ENCODE assay signal across 8 mouse cellular contexts in the genomic region with DNA sequence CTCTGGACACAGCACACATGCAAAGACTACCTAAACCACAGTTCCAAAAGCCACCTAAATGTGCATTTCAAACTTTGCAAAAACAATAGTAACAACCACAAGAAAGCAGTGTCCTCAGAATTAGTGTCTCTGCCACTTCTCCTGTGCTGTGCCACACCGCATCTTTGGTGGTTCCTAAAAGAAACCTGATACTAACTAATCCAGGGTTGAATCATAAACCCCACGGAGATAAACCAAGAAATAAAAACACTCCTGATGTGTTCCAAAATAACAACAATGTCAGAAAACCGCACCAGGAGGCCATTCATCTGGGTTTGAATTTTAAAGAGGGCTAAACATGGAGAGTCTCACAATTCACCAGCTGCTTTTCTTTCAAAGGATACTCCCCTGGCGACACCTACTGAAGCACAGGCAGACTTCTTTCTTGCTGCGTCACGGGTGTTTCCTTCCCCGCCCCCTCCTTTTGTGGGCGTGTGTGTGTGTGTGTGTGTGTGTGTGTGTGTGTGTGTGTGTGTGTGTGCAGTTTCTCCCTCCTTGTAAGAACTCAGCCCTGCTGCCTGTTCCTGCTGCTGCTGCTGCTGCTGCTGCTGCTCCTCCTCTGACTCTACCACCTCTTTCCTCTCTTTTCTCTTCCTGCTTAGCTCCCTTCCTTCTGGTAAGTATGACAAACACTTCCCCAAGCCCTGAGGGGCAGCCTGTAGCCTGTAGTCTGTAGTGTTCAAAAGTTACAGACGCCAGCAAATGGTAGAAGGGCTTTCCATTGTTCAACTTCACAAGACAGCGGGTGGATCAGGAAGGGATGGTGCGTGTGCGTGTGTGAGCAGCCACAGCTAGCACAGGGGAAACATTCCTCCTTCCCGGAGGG. TPM values are rescaled to one million over a fixed set of nuclear protein-coding genes. Genes with fewer than 3 reads are reported as not detected.
DNase-seq lines count a peak whose midpoint lies in the region; ATAC-seq and TF ChIP-seq lines count a peak whose summit lies in the region.

A gene (plus strand): TSS at position 460 of the 865 bp plus-strand sequence.

- H3K4me3 ChIP-seq in G1E (ENCODE audit: low read depth, low read length): no peak within 1 kb of the TSS
- peak within 1 kb of the TSS; percentile 24 for H3K4me3 ChIP-seq in hindbrain, embryonic 16.5 days (ENCODE audit: low read length)

- H3K9ac ChIP-seq in hindbrain, embryonic 16.5 days (ENCODE audit: low read depth, low read length): peak within 1 kb of the TSS; percentile 28; the same call in 1 of the 2 replicates

- TF ChIP-seq CTCF in G1E (IDR thresholded peaks at IDR 0.05; ENCODE audit: low read depth, low read length): no peak

- H3K4me2 ChIP-seq in hindbrain, embryonic 16.5 days (ENCODE audit: low read length): peak within 1 kb of the TSS; percentile 57

- 5% methylated on average over 13 of the region's 13 CpGs for WGBS in hindbrain, embryonic 16.5 days

- intact Hi-C loops in left cerebral cortex, postnatal 25 days (cut with DNase I): loop anchor here (5.0 kb wide), 1 partner anchor 41 kb away; no protein-coding TSS in a partner anchor

- H3K4me1 ChIP-seq in G1E (ENCODE audit: insufficient read depth, low read depth, low read length): peaks cover 5% of the 10 kb centered on the region; the same call in 1 of the 2 replicates
- 0 out of 2 replicates have a peak, but pooled peaks cover 4% of the 10 kb centered on the region for H3K4me1 ChIP-seq in hindbrain, embryonic 16.5 days (ENCODE audit: control insufficient read depth, insufficient read depth, low read depth, low read length)

- peaks cover 4% of the 10 kb centered on the region; the same call in 1 of the 2 replicates for H3K27me3 ChIP-seq in G1E (ENCODE audit: insufficient read depth, low read length)
- H3K27me3 ChIP-seq in hindbrain, embryonic 16.5 days (replicated peaks; ENCODE audit: control insufficient read depth, insufficient read depth, low read length): no peaks in the 10 kb centered on the region

- peak within 1 kb of the TSS; percentile 62 for H3K27ac ChIP-seq in hindbrain, embryonic 16.5 days (ENCODE audit: low read depth, low read length)

- H3K9me3 ChIP-seq in G1E (replicated peaks): no peaks in the 10 kb centered on the region
- no peaks in the 10 kb centered on the region for H3K9me3 ChIP-seq in hindbrain, embryonic 16.5 days (ENCODE audit: control insufficient read depth, low read length)

- ATAC-seq in G1E (ENCODE audit: extremely low read depth, insufficient number of reproducible peaks, low FRiP score, poor library complexity, severe bottlenecking): peak; percentile 57
- peak; percentile 88 for ATAC-seq in hindbrain, embryonic 16.5 days
- ATAC-seq in megakaryocyte progenitor cell, adult 5-6 weeks (replicated peaks; ENCODE audit: poor library complexity): peak; percentile 96

- H3K36me3 ChIP-seq in G1E (replicated peaks): no peaks in the 10 kb centered on the region
- H3K36me3 ChIP-seq in hindbrain, embryonic 16.5 days (ENCODE audit: control insufficient read depth, insufficient read depth, low read length): no peaks in the 10 kb centered on the region

- DNase-seq in G1E (ENCODE audit: low spot score): no peak
- peak; percentile 11 for DNase-seq in c-Kit-positive CD71-positive TER-119-positive erythroid progenitor cells, embryonic 14.5 days (ENCODE audit: low spot score)
- DNase-seq in gastrocnemius, adult 8-10 months (ENCODE audit: low spot score in 2 of 2): peak; percentile 50 to 77
- DNase-seq in left cerebral cortex, postnatal 25 days (ENCODE audit: low spot score in 2 of 2): peak; percentile 59 to 85
- DNase-seq in right cerebral cortex, postnatal 25 days: peak; percentile 51
- DNase-seq in cerebellum, adult 9-10 months: no peak

RNA-seq across cellular contexts. Expression of the gene that starts here (rescaled TPM):
- not detected in 2 replicates for total RNA-seq in G1E (2014; fragmentation: Nextera tagmentation)
- total RNA-seq in G1E (2017): 0.06 and 0.16 TPM in 2 replicates
- not detected in 2 replicates for polyA plus RNA-seq in G1E (2012)
- 100 to 1,000 TPM; 374 to 407 (median 392) TPM for total RNA-seq in gastrocnemius, adult 8-10 months (2022)
- 1.2 and 1.7 TPM in 2 replicates for polyA plus RNA-seq in hindbrain, embryonic 16.5 days (2015; fragmentation: Nextera tagmentation; extraction: Ambion mirVana)
- under 1 TPM; 0.34 to 0.39 TPM for total RNA-seq in left cerebral cortex, postnatal 25 days (2021)
- total RNA-seq in megakaryocyte progenitor cell, adult 5-6 weeks (2015): 0.32 and 0.44 TPM in 2 replicates
- total RNA-seq in megakaryocyte progenitor cell, adult 5-6 weeks (2017): 0.37 and 0.64 TPM in 2 replicates

Comparison
In these comparisons a context has a peak if more than half of its experiments do, and no peak if none do; other contexts are left out.
1. RNA of the gene that starts here (total RNA-seq): 374 to 407 TPM in gastrocnemius, adult 8-10 months; 0.32 to 0.64 TPM in megakaryocyte progenitor cell, adult 5-6 weeks, 0.34 to 0.39 TPM in left cerebral cortex, postnatal 25 days and 0.06 to 0.16 TPM in G1E; every median in the first group is over 100 times any median in the second.
2. Peak in ATAC-seq in G1E; RNA of the gene not detected or under 1 TPM.
3. Peak in DNase-seq in left cerebral cortex, postnatal 25 days; RNA of the gene not detected or under 1 TPM.
4. Peak in ATAC-seq in megakaryocyte progenitor cell, adult 5-6 weeks; RNA of the gene not detected or under 1 TPM.
5. DNase-seq: peak in c-Kit-positive CD71-positive TER-119-positive erythroid progenitor cells, embryonic 14.5 days (single experiment), gastrocnemius, adult 8-10 months (2 of 2) and right cerebral cortex, postnatal 25 days (single experiment); none in G1E (single experiment) and cerebellum, adult 9-10 months (single experiment).
6. Peak in every context shown above with its lines, with median percentiles within 50 percentile points of each other: ATAC-seq.